Mouse (Mus musculus) hematopoietic stem cell, adult 5-6 weeks (primary cell): ENCODE results near the gene Vmp1. TPM values are rescaled to one million over a fixed set of nuclear protein-coding genes. Genes with fewer than 3 reads are reported as not detected.

Experiments used
- ATAC-seq, 2 experiments: fragments of 125-278 bp in 1 of 2; replicated peaks in 1 of 2; 2 replicates each; pipeline ENCODE4 v1.8.0; 2016 to 2017; ENCODE audit warnings: inconsistent platforms in 2 of 2, mild to moderate bottlenecking in 2 of 2, moderate number of reproducible peaks in 2 of 2, low read depth in 1 of 2, moderate TSS enrichment in 1 of 2; ENCODE audit not compliant: low FRiP score in 2 of 2, poor library complexity in 2 of 2, severe bottlenecking in 2 of 2, insufficient read depth in 1 of 2, low TSS enrichment in 1 of 2
- total RNA-seq: library from RNA; stranded (forward); fragments of 172-1452, 232-1000 nt; gene quantifications from 2 replicates; pipeline ENCODE4 v1.2.3, GENCODE M21; 2017

The Vmp1 gene
- total RNA-seq, 1 experiment from 2014 or later = 202 TPM

- no peak for ATAC-seq
Measured at GRCm38 (mm10) chr11:86571871-86572270, 111.8 kb downstream of the Vmp1 start.

DNA sequence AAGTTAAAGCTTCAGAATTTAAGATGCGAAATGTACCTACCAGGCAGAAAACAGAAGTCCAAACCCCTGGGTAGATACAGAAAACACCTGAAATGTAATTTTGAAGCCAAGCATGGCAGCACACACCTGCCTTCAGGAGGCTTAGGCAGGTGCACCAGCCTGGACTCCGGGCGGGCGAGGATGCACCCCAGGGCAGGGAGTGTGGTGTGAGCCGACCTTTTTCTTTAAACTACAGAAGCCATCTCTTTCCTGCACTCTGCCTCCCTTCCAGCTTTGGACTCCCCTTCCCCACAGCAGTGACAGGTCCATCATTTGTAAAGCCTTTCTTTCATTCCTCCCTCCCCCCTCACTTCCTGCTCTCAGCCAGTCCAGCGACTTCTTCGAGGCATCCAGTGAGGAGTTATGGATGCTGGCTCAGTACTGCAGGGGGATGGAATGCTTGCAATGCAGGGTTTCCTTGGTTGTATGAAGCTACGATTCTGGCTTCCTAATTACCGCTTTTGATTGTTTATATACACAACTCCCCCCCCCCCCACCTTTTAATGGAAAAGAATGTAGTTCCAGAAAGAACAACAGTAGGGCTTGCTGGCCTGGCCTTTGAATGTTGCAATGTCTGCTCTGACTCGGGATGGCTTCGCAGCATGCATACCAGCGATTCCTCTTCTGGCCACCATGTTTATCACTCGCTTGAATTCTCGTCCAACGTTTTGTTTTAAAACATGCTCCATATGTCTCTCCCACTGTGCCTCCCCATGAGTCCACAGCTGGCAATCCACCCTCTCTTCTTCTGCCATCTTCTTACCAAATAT lies 112.4 kb downstream of the Vmp1 start:
- ATAC-seq = no peak

- ATAC-seq = no peak
Measured at GRCm38 (mm10) chr11:86570261-86570746, 113.3 kb downstream of the Vmp1 start.

- peak; percentile 58 to 62; a peak in 3 of 4 replicates for ATAC-seq
Measured at GRCm38 (mm10) chr11:86568425-86568824, 115.2 kb downstream of the Vmp1 start.

- ATAC-seq = no peak
Measured at GRCm38 (mm10) chr11:86558258-86558657, 125.4 kb downstream of the Vmp1 start.

GRCm38 (mm10) chr11:86553525-86553924 lies 130.1 kb downstream of the Vmp1 start:
- no peak for ATAC-seq

GRCm38 (mm10) chr11:86547412-86547811 lies 136.2 kb downstream of the Vmp1 start:
- no peak for ATAC-seq

- no peak for ATAC-seq
Measured at GRCm38 (mm10) chr11:86545556-86545955, 138.1 kb downstream of the Vmp1 start.

GRCm38 (mm10) chr11:86544639-86545299 lies 138.9 kb downstream of the Vmp1 start, which contains the start of the genes Rps6kb1 and Tubd1:
Gene Rps6kb1, minus strand, starts transcription at chr11:86544805.
Gene Tubd1, plus strand, starts transcription at chr11:86544991.
- ATAC-seq = peak; percentile 96

DNA sequence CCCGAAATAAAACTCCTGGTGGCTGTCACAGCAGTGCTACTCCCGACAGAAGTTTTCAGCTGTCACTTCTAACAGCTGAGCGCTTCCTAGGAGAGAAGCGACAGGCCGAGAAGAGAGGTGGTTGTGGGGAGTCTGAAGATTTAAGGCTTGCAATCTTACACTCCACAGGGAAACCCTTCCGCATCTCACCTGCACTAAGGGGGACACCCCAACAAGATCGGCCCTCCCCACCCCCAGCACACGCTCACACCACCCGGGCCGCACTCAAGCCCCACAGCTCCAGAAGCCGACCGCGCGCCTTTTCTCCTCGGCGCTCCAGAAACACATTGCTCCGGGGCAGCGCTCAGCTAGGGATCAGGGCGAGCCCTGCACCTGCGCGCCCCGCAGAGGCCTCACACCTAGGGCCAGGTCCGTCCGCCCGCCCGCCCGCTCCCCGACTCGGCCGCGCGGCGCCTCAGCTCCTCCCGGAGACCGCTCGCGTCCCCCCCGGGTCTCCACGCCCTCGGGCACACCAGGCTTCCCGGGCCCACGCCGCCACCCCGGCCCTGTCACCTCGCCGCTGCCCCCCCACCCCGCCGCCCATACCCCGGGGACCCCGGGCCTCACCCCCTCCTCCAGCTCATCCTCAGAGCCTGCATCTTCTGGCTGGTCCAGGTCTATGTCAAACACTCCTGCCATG lies 139.5 kb downstream of the Vmp1 start:
- no peak for ATAC-seq

- ATAC-seq = no peak
Measured at GRCm38 (mm10) chr11:86542851-86543250, 140.8 kb downstream of the Vmp1 start.

GRCm38 (mm10) chr11:86540476-86540845 lies 143.2 kb downstream of the Vmp1 start:
- ATAC-seq = no peak

GRCm38 (mm10) chr11:86539716-86540475 lies 143.7 kb downstream of the Vmp1 start:
- no peak for ATAC-seq

DNA sequence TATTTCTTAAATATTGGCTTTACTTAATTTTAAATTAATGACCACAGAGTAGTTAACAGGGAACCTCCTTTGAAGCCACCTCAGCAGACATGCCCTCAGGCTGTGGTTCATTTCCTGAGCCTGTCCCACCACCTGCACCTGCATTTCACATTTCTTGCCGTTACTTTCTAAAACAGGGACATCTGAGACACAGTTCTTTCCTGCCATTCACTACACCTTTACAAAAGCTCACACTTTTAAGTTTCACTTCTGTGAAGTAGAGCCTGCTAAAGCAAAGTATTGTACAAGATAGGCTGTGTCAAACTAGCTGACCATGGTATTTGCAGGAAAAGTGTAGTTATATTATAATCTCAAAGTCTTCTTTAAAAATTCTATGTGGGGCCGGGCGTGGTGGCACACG lies 144.8 kb downstream of the Vmp1 start:
- no peak for ATAC-seq

- ATAC-seq = no peak
Measured at GRCm38 (mm10) chr11:86534201-86534910, 149.3 kb downstream of the Vmp1 start.
